Mouse (Mus musculus): Measurements from ENCODE around the gene Cdc37. TPM values are rescaled to one million over a fixed set of nuclear protein-coding genes. Genes with fewer than 3 reads are reported as not detected.
"Not testable (repeated sequence)": the region's sequence is repeated elsewhere in the genome, so short reads cannot be mapped to it uniquely, and the experiment has no call there.

Gene Cdc37
- 328 and 359 TPM in 2 replicates for polyA plus RNA-seq (2015; fragmentation: Nextera tagmentation; extraction: Ambion mirVana)

GRCm38 (mm10) chr9:21149654-21150419 lies at the start of gene Cdc37:
TSS of gene Cdc37 (minus strand) at chr9:21149982.
- Histone ChIP-seq H3K27me3 (no peaks in the 10 kb centered on the region), H3K27ac (peak within 1 kb of the TSS; percentile 77), H3K4me1 (peaks cover 60% of the 10 kb centered on the region), H3K4me2 (peak within 1 kb of the TSS; percentile 91), H3K9me3 (no peaks in the 10 kb centered on the region), H3K36me3 (peaks cover 20% of the 10 kb centered on the region), H3K4me3 (peak within 1 kb of the TSS; percentile 78), H3K9ac (peak within 1 kb of the TSS; percentile 87)
- 3% methylated on average over 56 of the region's 56 CpGs for WGBS
- peak; percentile 90 for ATAC-seq (ENCODE audit: insufficient number of reproducible peaks, insufficient read depth, low FRiP score, low TSS enrichment, low read depth)

GRCm38 (mm10) chr9:21198960-21199359 lies 49.2 kb upstream of the Cdc37 start:
- no peak overlapping the region for H3K9ac ChIP-seq
- H3K27me3 ChIP-seq = no peaks in the 10 kb centered on the region
- H3K27ac ChIP-seq = no peak overlapping the region
- 85% methylated on average over 3 of the region's 3 CpGs for WGBS
- no peak for ATAC-seq (ENCODE audit: insufficient number of reproducible peaks, insufficient read depth, low FRiP score, low TSS enrichment, low read depth)
- H3K9me3 ChIP-seq = no peaks in the 10 kb centered on the region
- H3K36me3 ChIP-seq = no peaks in the 10 kb centered on the region; the same call in 1 of the 2 replicates
- no peak overlapping the region for H3K4me2 ChIP-seq
- peaks cover 27% of the 10 kb centered on the region for H3K4me1 ChIP-seq
- no peak overlapping the region for H3K4me3 ChIP-seq

- Histone ChIP-seq H3K4me1 (peaks cover 27% of the 10 kb centered on the region), H3K27ac (no peak overlapping the region), H3K9me3 (no peaks in the 10 kb centered on the region), H3K9ac (no peak overlapping the region), H3K4me2 (peak overlapping the region; percentile 62; the same call in 1 of the 2 replicates), H3K4me3 (no peak overlapping the region), H3K27me3 (no peaks in the 10 kb centered on the region), H3K36me3 (no peaks in the 10 kb centered on the region; the same call in 1 of the 2 replicates)
- no peak for ATAC-seq (ENCODE audit: insufficient number of reproducible peaks, insufficient read depth, low FRiP score, low TSS enrichment, low read depth)
- WGBS = 16% methylated on average over 4 of the region's 4 CpGs
These were observed 48.2 kb upstream of the Cdc37 start for GRCm38 (mm10) chr9:21197981-21198380.

GRCm38 (mm10) chr9:21196521-21197433 lies 47.0 kb upstream of the Cdc37 start:
- Histone ChIP-seq H3K9me3 (no peaks in the 10 kb centered on the region), H3K4me2 (peak overlapping the region; percentile 62), H3K4me1 (peaks cover 27% of the 10 kb centered on the region), H3K36me3 (no peaks in the 10 kb centered on the region; the same call in 1 of the 2 replicates), H3K27ac (no peak overlapping the region), H3K9ac (peak overlapping the region; percentile 67), H3K27me3 (no peaks in the 10 kb centered on the region), H3K4me3 (peak overlapping the region; percentile 39)
- no peak for ATAC-seq (ENCODE audit: insufficient number of reproducible peaks, insufficient read depth, low FRiP score, low TSS enrichment, low read depth)
- WGBS = 32% methylated on average over 19 of the region's 19 CpGs

DNA sequence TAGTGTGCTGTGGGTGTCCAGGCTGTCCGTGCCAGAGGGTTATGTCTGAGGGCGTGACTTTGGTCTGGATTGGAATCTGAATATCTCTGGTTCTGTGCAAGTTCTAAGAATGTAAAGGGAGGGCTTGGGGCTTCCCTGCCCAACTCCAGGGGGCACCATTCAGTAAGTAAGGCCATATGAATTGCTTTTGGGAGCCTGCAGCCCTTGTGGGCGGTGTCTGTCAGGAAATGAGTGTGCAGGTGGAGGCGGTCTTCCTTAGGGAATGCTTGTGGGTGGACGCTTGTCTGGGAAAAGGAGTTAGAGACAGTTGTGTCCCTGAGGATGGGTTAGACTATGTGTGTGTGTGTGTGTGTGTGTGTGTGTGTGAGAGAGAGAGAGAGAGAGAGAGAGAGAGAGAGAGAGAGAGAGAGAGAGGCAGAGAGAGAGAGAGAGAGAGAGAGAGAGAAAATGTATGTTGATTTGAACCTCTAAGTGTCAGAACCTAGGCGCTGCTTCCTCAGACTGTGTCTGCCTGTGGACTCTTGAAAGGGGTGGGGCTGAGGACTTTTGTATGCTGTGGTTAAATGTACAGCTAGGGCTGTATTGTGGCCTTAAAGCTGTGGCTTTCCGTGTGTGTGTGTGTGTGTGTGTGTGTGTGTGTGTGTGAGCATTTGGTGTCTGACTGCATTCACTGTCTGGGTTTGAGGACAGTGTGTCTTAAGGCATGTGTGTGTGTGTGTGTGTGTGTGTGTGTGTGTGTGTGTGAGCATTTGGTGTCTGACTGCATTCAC lies 46.1 kb upstream of the Cdc37 start:
- ATAC-seq (ENCODE audit: insufficient number of reproducible peaks, insufficient read depth, low FRiP score, low TSS enrichment, low read depth); H3K9me3 ChIP-seq; H3K36me3 ChIP-seq; H3K27me3 ChIP-seq; H3K4me3 ChIP-seq; H3K27ac ChIP-seq; H3K4me2 ChIP-seq; H3K9ac ChIP-seq: not testable (repeated sequence)
- peaks cover 27% of the 10 kb centered on the region for H3K4me1 ChIP-seq
- 48% methylated on average over 7 of the region's 7 CpGs for WGBS

DNA sequence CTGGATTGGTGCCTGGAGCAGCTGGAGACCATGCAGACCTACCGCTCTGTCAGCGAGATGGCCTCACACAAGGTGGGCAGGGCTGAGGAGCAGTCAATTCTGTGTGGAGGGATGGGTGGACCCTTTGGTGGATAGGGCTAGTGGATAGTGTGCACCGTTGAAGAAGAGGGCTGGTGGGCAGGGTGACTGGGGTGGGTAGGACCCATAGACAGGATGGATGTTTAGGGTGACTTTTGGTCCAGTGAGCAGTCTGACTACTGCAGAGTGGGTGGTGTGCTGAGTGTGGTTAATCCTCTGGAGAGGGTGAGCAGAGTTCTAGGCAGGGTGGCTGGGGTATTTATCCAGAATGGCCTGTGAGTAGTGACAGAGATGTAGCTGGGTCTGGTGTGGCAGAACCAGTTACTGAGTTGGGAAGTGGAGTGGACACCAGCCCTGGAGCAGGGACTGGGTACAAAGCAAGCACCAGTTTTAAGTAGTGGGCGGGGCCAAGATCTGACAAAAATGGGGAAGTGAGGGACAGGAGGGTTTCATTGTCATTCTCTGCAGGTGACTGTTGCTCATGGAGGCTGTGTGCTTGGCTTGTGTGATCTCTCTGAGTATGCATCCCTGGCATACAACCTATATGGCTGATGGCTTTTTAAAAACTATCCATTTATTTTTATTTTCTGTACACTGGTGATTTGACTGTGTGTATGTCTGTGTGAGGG lies 45.2 kb upstream of the Cdc37 start:
- Histone ChIP-seq H3K27ac (no peak overlapping the region), H3K4me3 (no peak overlapping the region), H3K9ac (no peak overlapping the region), H3K36me3 (no peaks in the 10 kb centered on the region; the same call in 1 of the 2 replicates), H3K4me1 (peaks cover 27% of the 10 kb centered on the region), H3K4me2 (no peak overlapping the region), H3K27me3 (no peaks in the 10 kb centered on the region), H3K9me3 (no peaks in the 10 kb centered on the region)
- no peak for ATAC-seq (ENCODE audit: insufficient number of reproducible peaks, insufficient read depth, low FRiP score, low TSS enrichment, low read depth)
- WGBS = 84% methylated on average over 4 of the region's 4 CpGs

DNA sequence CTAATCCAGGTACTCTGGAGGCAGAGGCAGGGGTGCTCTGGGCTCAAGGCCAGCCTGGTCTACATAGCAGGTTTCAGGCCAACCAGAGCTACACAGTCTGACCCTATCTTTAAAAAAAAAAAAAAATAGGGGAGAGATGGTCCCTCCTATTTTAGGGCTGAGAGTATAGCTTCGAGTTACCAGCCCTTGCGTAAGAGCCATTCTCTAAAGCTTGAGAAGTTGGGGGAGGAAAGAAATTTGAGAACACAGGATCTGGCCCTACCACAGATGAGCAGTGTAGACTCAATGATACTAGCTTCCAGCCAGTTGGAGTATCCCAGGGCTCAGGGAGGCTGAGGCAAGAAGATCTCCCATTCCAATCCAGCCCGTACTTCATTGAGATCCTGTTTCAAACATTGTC lies 44.0 kb upstream of the Cdc37 start:
- no peaks in the 10 kb centered on the region for H3K9me3 ChIP-seq
- H3K9ac ChIP-seq = no peak overlapping the region
- 79% methylated on average over 3 of the region's 3 CpGs for WGBS
- H3K4me2 ChIP-seq = no peak overlapping the region
- peaks cover 27% of the 10 kb centered on the region for H3K4me1 ChIP-seq
- no peaks in the 10 kb centered on the region for H3K36me3 ChIP-seq
- H3K27me3 ChIP-seq = no peaks in the 10 kb centered on the region
- H3K27ac ChIP-seq = no peak overlapping the region
- H3K4me3 ChIP-seq = no peak overlapping the region
- no peak for ATAC-seq (ENCODE audit: insufficient number of reproducible peaks, insufficient read depth, low FRiP score, low TSS enrichment, low read depth)

GRCm38 (mm10) chr9:21190670-21191069 lies 40.9 kb upstream of the Cdc37 start:
- no peak overlapping the region for H3K27ac ChIP-seq
- H3K4me1 ChIP-seq = peaks cover 4% of the 10 kb centered on the region
- H3K9me3 ChIP-seq = no peaks in the 10 kb centered on the region
- H3K4me2 ChIP-seq = no peak overlapping the region
- H3K27me3 ChIP-seq = 0 out of 2 replicates have a peak, but pooled peaks cover 2% of the 10 kb centered on the region
- no peak overlapping the region for H3K4me3 ChIP-seq
- H3K9ac ChIP-seq = no peak overlapping the region
- no peak for ATAC-seq (ENCODE audit: insufficient number of reproducible peaks, insufficient read depth, low FRiP score, low TSS enrichment, low read depth)
- H3K36me3 ChIP-seq = no peaks in the 10 kb centered on the region
- 73% methylated on average over 3 of the region's 3 CpGs for WGBS

- no peak overlapping the region for H3K4me2 ChIP-seq
- H3K36me3 ChIP-seq = no peaks in the 10 kb centered on the region
- no peak overlapping the region for H3K4me3 ChIP-seq
- H3K27me3 ChIP-seq = peaks cover 8% of the 10 kb centered on the region
- no peak overlapping the region for H3K9ac ChIP-seq
- H3K9me3 ChIP-seq = no peaks in the 10 kb centered on the region
- ATAC-seq (ENCODE audit: insufficient number of reproducible peaks, insufficient read depth, low FRiP score, low TSS enrichment, low read depth) = no peak
- H3K27ac ChIP-seq = no peak overlapping the region
- H3K4me1 ChIP-seq = peaks cover 2% of the 10 kb centered on the region
- 49% methylated on average over 7 of the region's 7 CpGs for WGBS
These were observed 40.1 kb upstream of the Cdc37 start for GRCm38 (mm10) chr9:21189905-21190304.

GRCm38 (mm10) chr9:21185436-21185835 lies 35.7 kb upstream of the Cdc37 start:
- 86% methylated on average over 5 of the region's 5 CpGs for WGBS
- no peak for ATAC-seq (ENCODE audit: insufficient number of reproducible peaks, insufficient read depth, low FRiP score, low TSS enrichment, low read depth)
- no peaks in the 10 kb centered on the region for H3K36me3 ChIP-seq
- H3K9ac ChIP-seq = no peak overlapping the region
- no peak overlapping the region for H3K27ac ChIP-seq
- no peak overlapping the region for H3K4me3 ChIP-seq
- peaks cover 47% of the 10 kb centered on the region for H3K27me3 ChIP-seq
- peaks cover 30% of the 10 kb centered on the region for H3K4me1 ChIP-seq
- no peak overlapping the region for H3K4me2 ChIP-seq
- H3K9me3 ChIP-seq = no peaks in the 10 kb centered on the region
